Mouse (Mus musculus) inflammation-experienced regulatory T-cells, adult 6 months (primary cell): ENCODE measurements around the gene Ptk7. TPM values are rescaled to one million over a fixed set of nuclear protein-coding genes. Genes with fewer than 3 reads are reported as not detected.

Experiments used
- ATAC-seq: one replicate; pipeline ENCODE4 v1.8.0; 2017
- polyA plus RNA-seq, 3 experiments: library from polyadenylated mRNA; unstranded; fragments of 100-300 nt; shearing (Covaris generic); gene quantifications; one replicate each; pipeline ENCODE4 v1.2.1; 2017

Gene Ptk7
- polyA plus RNA-seq, 3 experiments from 2014 or later, result not detected

- ATAC-seq, result no peak
Observed at GRCm38 (mm10) chr17:46644152-46644805, 15.0 kb upstream of the Ptk7 start.

GRCm38 (mm10) chr17:46642060-46642459 lies 12.8 kb upstream of the Ptk7 start:
- ATAC-seq, result no peak

- ATAC-seq, result no peak
Observed at GRCm38 (mm10) chr17:46639929-46640328, 10.6 kb upstream of the Ptk7 start.

GRCm38 (mm10) chr17:46636831-46637523 lies 7.7 kb upstream of the Ptk7 start:
- peak; percentile 48 for ATAC-seq

GRCm38 (mm10) chr17:46629685-46630441 lies 559 bp upstream of the Ptk7 start:
- no peak for ATAC-seq

- ATAC-seq, result no peak
Observed at GRCm38 (mm10) chr17:46628471-46628790, 873 bp downstream of the Ptk7 start.

- no peak for ATAC-seq
Observed at GRCm38 (mm10) chr17:46627409-46627808, 1.9 kb downstream of the Ptk7 start.

GRCm38 (mm10) chr17:46624598-46624997 lies 4.7 kb downstream of the Ptk7 start:
- no peak for ATAC-seq

- ATAC-seq, result no peak
Observed at GRCm38 (mm10) chr17:46623819-46624557, 5.3 kb downstream of the Ptk7 start.

GRCm38 (mm10) chr17:46622269-46622668 lies 7.0 kb downstream of the Ptk7 start:
- ATAC-seq, result no peak

GRCm38 (mm10) chr17:46621324-46621723 lies 8.0 kb downstream of the Ptk7 start:
- ATAC-seq, result no peak

- no peak for ATAC-seq
Observed at GRCm38 (mm10) chr17:46619683-46620357, 9.5 kb downstream of the Ptk7 start.

GRCm38 (mm10) chr17:46618769-46619682 lies 10.3 kb downstream of the Ptk7 start:
- no peak for ATAC-seq

- no peak for ATAC-seq
Observed at GRCm38 (mm10) chr17:46618394-46618768, 10.9 kb downstream of the Ptk7 start.

GRCm38 (mm10) chr17:46617799-46618198 lies 11.5 kb downstream of the Ptk7 start:
- ATAC-seq, result no peak

GRCm38 (mm10) chr17:46613229-46613628 lies 16.1 kb downstream of the Ptk7 start:
- no peak for ATAC-seq

GRCm38 (mm10) chr17:46612820-46613219 lies 16.5 kb downstream of the Ptk7 start:
- no peak for ATAC-seq

GRCm38 (mm10) chr17:46612189-46612588 lies 17.1 kb downstream of the Ptk7 start:
- ATAC-seq, result no peak

GRCm38 (mm10) chr17:46611316-46611715 lies 18.0 kb downstream of the Ptk7 start:
- ATAC-seq, result no peak

- ATAC-seq, result no peak
Observed at GRCm38 (mm10) chr17:46609721-46610514, 19.4 kb downstream of the Ptk7 start.

- no peak for ATAC-seq
Observed at GRCm38 (mm10) chr17:46605987-46606386, 23.3 kb downstream of the Ptk7 start.
